26 mouse cellular contexts compared by ENCODE assay signal in the genomic region with DNA sequence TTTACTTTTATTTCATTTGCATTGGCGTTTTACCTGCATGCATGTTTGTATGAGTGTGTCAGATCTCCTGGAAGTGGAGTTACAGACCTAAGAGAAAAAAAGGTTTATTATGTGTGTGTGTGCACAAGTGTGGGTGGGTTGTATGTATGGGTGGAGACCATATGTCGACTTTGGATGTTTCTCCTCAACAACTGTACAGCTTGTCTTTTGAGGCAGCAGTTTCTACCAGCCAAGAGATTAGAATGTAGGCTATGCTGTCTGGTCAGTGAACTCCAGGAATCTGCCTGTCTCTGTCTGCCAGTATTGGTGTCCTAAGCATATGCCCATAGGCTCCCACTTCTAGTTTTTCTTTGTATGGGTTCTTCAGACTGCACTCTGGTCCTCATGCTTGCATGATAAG.
"Had no signal": no experiment of that assay in that cellular context is flagged by ENCODE, and none has a peak within 500 bp of the region (broad histone marks: within the 10 kb centered on the region; RNA-seq: fewer than 3 reads in every experiment).

No protein-coding gene starts in this region.

- H3K9me3 ChIP-seq: kidney, embryonic 15.5 days; limb, embryonic 12.5 days; limb, embryonic 15.5 days; megakaryocyte, embryonic 14.5 days; midbrain, embryonic 10.5 days; midbrain, embryonic 13.5 days; stomach, embryonic 15.5 days had no signal

- H3K27me3 ChIP-seq: kidney, embryonic 15.5 days; limb, embryonic 12.5 days; limb, embryonic 15.5 days; midbrain, embryonic 13.5 days; neural tube, embryonic 13.5 days; stomach, embryonic 15.5 days had no signal

- H3K27ac ChIP-seq: kidney, embryonic 15.5 days; limb, embryonic 12.5 days; limb, embryonic 15.5 days; liver, embryonic 14.5 days; midbrain, embryonic 10.5 days; midbrain, embryonic 13.5 days; neural tube, embryonic 13.5 days; stomach, embryonic 15.5 days had no signal

- H3K4me2 ChIP-seq: kidney, embryonic 15.5 days; limb, embryonic 12.5 days; limb, embryonic 15.5 days; liver, embryonic 11.5 days; lung, embryonic 14.5 days; midbrain, embryonic 13.5 days; neural tube, embryonic 13.5 days; stomach, embryonic 15.5 days had no signal

- H3K4me3 ChIP-seq: kidney, embryonic 15.5 days; limb, embryonic 12.5 days; limb, embryonic 15.5 days; megakaryocyte, embryonic 14.5 days; midbrain, embryonic 10.5 days; midbrain, embryonic 13.5 days; myocyte; neural tube, embryonic 13.5 days; stomach, embryonic 15.5 days had no signal

- H3K4me1 ChIP-seq: kidney, embryonic 15.5 days; limb, embryonic 12.5 days; limb, embryonic 15.5 days; midbrain, embryonic 10.5 days; midbrain, embryonic 13.5 days; neural tube, embryonic 13.5 days; stomach, embryonic 15.5 days had no signal

- H3K9ac ChIP-seq: kidney, embryonic 15.5 days; limb, embryonic 12.5 days; limb, embryonic 15.5 days; liver, embryonic 14.5 days; liver, postnatal 0 days; lung, embryonic 14.5 days; midbrain, embryonic 13.5 days; neural tube, embryonic 13.5 days; stomach, embryonic 15.5 days had no signal

- ATAC-seq: liver, postnatal 0 days; lung, postnatal 0 days; midbrain, embryonic 13.5 days; midbrain, embryonic 16.5 days had no signal

- H3K36me3 ChIP-seq: kidney, embryonic 15.5 days; limb, embryonic 12.5 days; limb, embryonic 15.5 days; midbrain, embryonic 10.5 days; midbrain, embryonic 13.5 days; neural tube, embryonic 13.5 days; stomach, embryonic 15.5 days had no signal

- DNase-seq: kidney, adult 11 months; kidney, adult 8-10 months; kidney, postnatal 10 days; kidney, postnatal 36 days; left cerebral cortex, postnatal 4 days; liver, postnatal 0 days; lung, embryonic 14.5 days; lung, postnatal 36 days; right cerebral cortex, postnatal 14 days; spleen, adult 18-20 months; thymus, adult 2 months; thymus, postnatal 14 days; thymus, postnatal 4 days had no signal
